Mouse (Mus musculus): Measurements from ENCODE around the gene Cpsf4l.

- TF ChIP-seq POLR2A (IDR thresholded peaks at IDR 0.05; ENCODE audit: low read depth, low read length) (no peak), SMC3 (IDR thresholded peaks at IDR 0.05; ENCODE audit: low read depth, low read length) (no peak), NRF1 (IDR thresholded peaks at IDR 0.05; ENCODE audit: low read depth, low read length) (no peak), GABPA (IDR thresholded peaks at IDR 0.05; ENCODE audit: insufficient replicate concordance, low read depth, low read length) (no peak), TCF12 (IDR thresholded peaks at IDR 0.05; ENCODE audit: low read depth, low read length) (no peak), ZKSCAN1 (IDR thresholded peaks at IDR 0.05; ENCODE audit: borderline replicate concordance, low read depth, low read length) (no peak)
Observed at GRCm38 (mm10) chr11:113691318-113691717, 18.5 kb downstream of the Cpsf4l start.

All from CH12.LX (cell line).